Mouse (Mus musculus): ENCODE results near the gene 7530416G11Rik. TPM values are rescaled to one million over a fixed set of nuclear protein-coding genes. Genes with fewer than 3 reads are reported as not detected.

Gene 7530416G11Rik
- polyA plus RNA-seq, 1 experiment from 2014 or later, result not detected

GRCm38 (mm10) chr15:85469401-85469800, 33.6 kb downstream of the 7530416G11Rik start:
- H3K36me3 ChIP-seq (ENCODE audit: control insufficient read depth, insufficient read depth, low read length), result peaks cover 39% of the 10 kb centered on the region
- no peak for ATAC-seq
- no peak overlapping the region for H3K4me3 ChIP-seq (ENCODE audit: low read depth, low read length)
- no peak overlapping the region for H3K27ac ChIP-seq (ENCODE audit: low read depth, low read length)
- H3K4me2 ChIP-seq (ENCODE audit: low read length), result no peak overlapping the region
- H3K9me3 ChIP-seq (replicated peaks; ENCODE audit: control insufficient read depth, low read length), result no peaks in the 10 kb centered on the region
- DNase-seq (ENCODE audit: low spot score), result no peak
- WGBS, result 83% methylated on average over 6 of the region's 6 CpGs
- no peak overlapping the region for H3K9ac ChIP-seq (ENCODE audit: low read length)
- H3K4me1 ChIP-seq (ENCODE audit: control insufficient read depth, insufficient read depth, low read length), result peaks cover 15% of the 10 kb centered on the region
- no peaks in the 10 kb centered on the region for H3K27me3 ChIP-seq (replicated peaks; ENCODE audit: control insufficient read depth, insufficient read depth, low read length)

DNA sequence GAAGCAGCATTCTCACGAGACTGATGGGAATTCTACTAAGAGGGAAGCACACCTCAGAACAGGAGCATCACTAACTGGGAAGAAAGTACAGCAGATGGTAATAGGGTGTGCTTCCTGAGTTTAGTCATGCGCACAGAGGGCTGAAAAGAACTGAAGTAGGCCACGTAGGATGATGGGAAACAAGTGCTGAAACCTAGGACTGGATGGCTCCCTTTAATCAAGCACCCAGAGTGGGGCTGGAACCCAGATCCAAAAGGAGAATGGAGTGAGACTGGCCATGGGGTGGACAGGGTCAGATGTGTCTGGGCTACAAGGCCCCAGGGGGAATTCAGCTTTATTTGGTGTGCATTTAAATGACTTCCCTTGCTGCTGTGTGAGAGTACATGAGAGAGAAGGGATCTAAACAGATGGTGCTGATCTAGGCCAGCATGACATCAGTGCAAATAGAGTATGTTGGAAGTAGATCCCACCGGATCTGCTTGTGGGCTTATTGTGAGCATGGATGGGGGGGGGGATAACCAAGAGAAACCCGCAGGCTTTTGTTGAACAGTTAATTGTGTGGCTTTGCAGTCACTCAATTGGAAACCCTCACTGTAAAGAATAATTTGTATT, 36.5 kb downstream of the 7530416G11Rik start:
- H3K27me3 ChIP-seq (replicated peaks; ENCODE audit: control insufficient read depth, insufficient read depth, low read length), result no peaks in the 10 kb centered on the region
- H3K36me3 ChIP-seq (ENCODE audit: control insufficient read depth, insufficient read depth, low read length), result peaks cover 43% of the 10 kb centered on the region
- ATAC-seq (no peak), DNase-seq (ENCODE audit: low spot score) (peak; percentile 46)
- H3K4me3 ChIP-seq (ENCODE audit: low read depth, low read length), result no peak overlapping the region
- H3K4me1 ChIP-seq (ENCODE audit: control insufficient read depth, insufficient read depth, low read length), result peaks cover 43% of the 10 kb centered on the region
- no peaks in the 10 kb centered on the region for H3K9me3 ChIP-seq (replicated peaks; ENCODE audit: control insufficient read depth, low read length)
- peak overlapping the region; percentile 10; the same call in 1 of the 2 replicates for H3K27ac ChIP-seq (ENCODE audit: low read depth, low read length)
- WGBS, result 57% methylated on average over 5 of the region's 5 CpGs
- H3K4me2 ChIP-seq (ENCODE audit: low read length), result no peak overlapping the region
- no peak overlapping the region for H3K9ac ChIP-seq (ENCODE audit: low read length)

- ATAC-seq, result no peak
- Histone ChIP-seq H3K36me3 (ENCODE audit: control insufficient read depth, insufficient read depth, low read length) (peaks cover 41% of the 10 kb centered on the region), H3K9ac (ENCODE audit: low read length) (no peak overlapping the region), H3K4me3 (ENCODE audit: low read depth, low read length) (no peak overlapping the region), H3K4me1 (ENCODE audit: control insufficient read depth, insufficient read depth, low read length) (peaks cover 59% of the 10 kb centered on the region), H3K27me3 (replicated peaks; ENCODE audit: control insufficient read depth, insufficient read depth, low read length) (no peaks in the 10 kb centered on the region), H3K4me2 (ENCODE audit: low read length) (no peak overlapping the region), H3K27ac (ENCODE audit: low read depth, low read length) (peak overlapping the region; percentile 59; the same call in 1 of the 2 replicates), H3K9me3 (replicated peaks; ENCODE audit: control insufficient read depth, low read length) (no peaks in the 10 kb centered on the region)
- no peak for DNase-seq (ENCODE audit: low spot score)
- 22% methylated on average over 10 of the region's 10 CpGs for WGBS
Measured at GRCm38 (mm10) chr15:85464823-85465565, 38.0 kb downstream of the 7530416G11Rik start.

DNA sequence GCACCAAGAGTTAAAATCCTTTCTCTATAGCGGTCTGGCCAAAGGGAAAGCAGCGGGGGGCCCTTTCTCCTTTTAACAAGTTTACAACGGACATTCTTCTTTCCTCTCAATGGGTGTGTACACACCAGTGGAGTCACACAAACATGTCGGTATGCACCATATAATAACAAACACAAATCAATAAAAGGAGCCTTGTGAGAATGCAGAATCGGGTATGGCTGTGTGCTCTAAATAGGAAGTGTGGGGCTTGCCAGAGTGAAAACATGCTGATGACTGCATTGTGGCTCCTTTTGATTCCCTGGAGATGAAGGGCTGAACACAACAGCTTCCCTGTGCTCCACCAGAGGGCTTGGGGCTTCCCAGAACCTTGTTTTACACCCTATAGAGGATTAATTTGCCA, 38.8 kb downstream of the 7530416G11Rik start:
- ATAC-seq, result peak; percentile 61
- H3K27me3 ChIP-seq (replicated peaks; ENCODE audit: control insufficient read depth, insufficient read depth, low read length), result no peaks in the 10 kb centered on the region

DNA sequence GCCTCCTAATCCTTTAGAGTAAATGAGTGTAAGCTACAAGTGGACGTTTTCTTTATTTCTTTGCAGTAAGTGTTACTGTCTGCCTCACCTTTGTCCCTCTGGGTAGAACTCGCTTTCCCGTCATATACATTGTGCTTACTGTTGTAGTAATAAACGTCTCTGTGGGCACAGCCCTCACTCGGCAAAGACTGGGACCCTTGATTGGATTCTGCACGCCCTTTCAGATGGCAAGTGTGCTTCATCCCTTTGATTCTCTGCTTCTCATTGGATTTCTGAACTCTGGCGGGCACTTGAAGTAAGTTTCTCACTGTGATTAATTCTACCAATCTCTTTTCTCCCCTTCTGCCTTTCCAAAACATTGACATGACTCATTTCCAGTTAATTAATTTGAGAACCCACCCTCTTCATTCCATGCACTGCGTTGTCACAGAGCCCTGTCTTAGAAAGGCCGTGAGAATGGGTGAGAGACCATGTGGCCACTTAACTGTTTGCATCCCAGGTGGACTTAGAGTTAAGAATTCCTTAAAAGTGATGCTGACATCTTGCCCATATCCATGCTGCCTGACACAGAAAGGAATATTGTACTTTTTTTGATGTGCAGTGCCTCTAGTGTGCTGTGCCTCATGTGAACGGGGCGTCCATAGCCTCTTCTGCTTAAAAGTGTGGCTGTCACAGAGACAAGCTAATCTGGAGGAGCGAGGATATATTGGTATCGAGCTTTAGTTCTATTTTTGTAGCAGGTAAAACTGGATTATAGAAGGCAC, 39.8 kb downstream of the 7530416G11Rik start:
- Histone ChIP-seq H3K4me1 (ENCODE audit: control insufficient read depth, insufficient read depth, low read length) (peaks cover 76% of the 10 kb centered on the region), H3K27me3 (replicated peaks; ENCODE audit: control insufficient read depth, insufficient read depth, low read length) (no peaks in the 10 kb centered on the region), H3K27ac (ENCODE audit: low read depth, low read length) (peak overlapping the region; percentile 80), H3K36me3 (ENCODE audit: control insufficient read depth, insufficient read depth, low read length) (peaks cover 25% of the 10 kb centered on the region; the same call in 1 of the 2 replicates), H3K4me3 (ENCODE audit: low read depth, low read length) (no peak overlapping the region), H3K4me2 (ENCODE audit: low read length) (no peak overlapping the region), H3K9me3 (replicated peaks; ENCODE audit: control insufficient read depth, low read length) (no peaks in the 10 kb centered on the region), H3K9ac (ENCODE audit: low read length) (no peak overlapping the region)
- DNase-seq (ENCODE audit: low spot score), result peak; percentile 77
- 12% methylated on average over 13 of the region's 13 CpGs for WGBS
- no peak for ATAC-seq

More for the DNA sequence above, 38.8 kb downstream of the 7530416G11Rik start:
- no peaks in the 10 kb centered on the region for H3K9me3 ChIP-seq (replicated peaks; ENCODE audit: control insufficient read depth, low read length)
- H3K4me1 ChIP-seq (ENCODE audit: control insufficient read depth, insufficient read depth, low read length), result peaks cover 67% of the 10 kb centered on the region
- 0% methylated on average over 5 of the region's 5 CpGs for WGBS
- no peak overlapping the region for H3K4me3 ChIP-seq (ENCODE audit: low read depth, low read length)
- DNase-seq (ENCODE audit: low spot score), result peak; percentile 87
- H3K36me3 ChIP-seq (ENCODE audit: control insufficient read depth, insufficient read depth, low read length), result peaks cover 33% of the 10 kb centered on the region
- peak overlapping the region; percentile 59 for H3K27ac ChIP-seq (ENCODE audit: low read depth, low read length)
- no peak overlapping the region for H3K4me2 ChIP-seq (ENCODE audit: low read length)
- H3K9ac ChIP-seq (ENCODE audit: low read length), result no peak overlapping the region

DNA sequence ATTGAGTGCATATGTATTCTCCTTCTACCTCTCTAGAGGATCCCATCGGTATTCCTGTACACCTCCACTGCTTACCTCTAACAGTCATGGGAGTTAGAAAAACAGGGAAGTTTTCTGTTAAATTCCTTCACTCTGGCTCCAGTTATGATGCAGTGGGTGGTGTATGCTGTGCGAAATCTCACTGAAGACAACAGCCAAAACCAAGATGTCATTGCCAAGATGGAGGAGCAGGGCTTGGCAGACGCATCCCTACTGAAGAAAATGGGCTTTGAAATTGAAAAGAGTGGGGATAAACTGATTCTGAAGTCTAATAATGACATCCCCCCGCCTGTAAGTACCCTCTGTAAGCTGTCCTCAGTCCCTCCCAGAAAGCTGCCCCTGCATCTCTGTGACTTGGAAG, 40.9 kb downstream of the 7530416G11Rik start:
- DNase-seq (ENCODE audit: low spot score), result peak; percentile 72
- peaks cover 87% of the 10 kb centered on the region for H3K4me1 ChIP-seq (ENCODE audit: control insufficient read depth, insufficient read depth, low read length)
- H3K4me3 ChIP-seq (ENCODE audit: low read depth, low read length), result no peak overlapping the region
- no peak overlapping the region for H3K4me2 ChIP-seq (ENCODE audit: low read length)
- no peaks in the 10 kb centered on the region for H3K9me3 ChIP-seq (replicated peaks; ENCODE audit: control insufficient read depth, low read length)
- 34% methylated on average over 4 of the region's 4 CpGs for WGBS
- peaks cover 19% of the 10 kb centered on the region; the same call in 1 of the 2 replicates for H3K36me3 ChIP-seq (ENCODE audit: control insufficient read depth, insufficient read depth, low read length)
- no peaks in the 10 kb centered on the region for H3K27me3 ChIP-seq (replicated peaks; ENCODE audit: control insufficient read depth, insufficient read depth, low read length)
- H3K9ac ChIP-seq (ENCODE audit: low read length), result no peak overlapping the region
- peak overlapping the region; percentile 80 for H3K27ac ChIP-seq (ENCODE audit: low read depth, low read length)
- no peak for ATAC-seq

DNA sequence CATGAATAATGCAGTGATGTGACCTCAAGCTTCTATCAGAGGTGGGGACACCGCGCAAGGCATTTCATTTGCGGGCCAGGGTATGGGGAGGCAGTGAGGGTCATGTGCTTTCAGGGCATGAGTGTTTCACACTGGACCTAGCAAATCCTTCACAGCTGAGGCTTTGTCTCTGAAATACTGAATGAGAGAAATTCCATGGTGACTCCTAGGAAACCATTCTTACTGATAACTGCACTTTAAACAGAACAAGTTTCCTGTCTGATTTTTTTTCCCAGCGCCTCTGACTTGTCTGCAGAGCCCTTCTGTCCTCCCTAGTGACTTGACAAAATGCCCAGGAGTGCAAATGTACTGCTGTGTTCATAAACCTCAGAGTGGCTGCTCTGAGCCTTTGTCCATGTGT, 41.5 kb downstream of the 7530416G11Rik start:
- Histone ChIP-seq H3K4me2 (ENCODE audit: low read length) (no peak overlapping the region), H3K27me3 (replicated peaks; ENCODE audit: control insufficient read depth, insufficient read depth, low read length) (no peaks in the 10 kb centered on the region), H3K36me3 (ENCODE audit: control insufficient read depth, insufficient read depth, low read length) (peaks cover 20% of the 10 kb centered on the region; the same call in 1 of the 2 replicates), H3K4me1 (ENCODE audit: control insufficient read depth, insufficient read depth, low read length) (peaks cover 91% of the 10 kb centered on the region), H3K9ac (ENCODE audit: low read length) (peak overlapping the region; percentile 9), H3K9me3 (replicated peaks; ENCODE audit: control insufficient read depth, low read length) (no peaks in the 10 kb centered on the region), H3K4me3 (ENCODE audit: low read depth, low read length) (no peak overlapping the region), H3K27ac (ENCODE audit: low read depth, low read length) (peak overlapping the region; percentile 80)
- peak; percentile 53 for ATAC-seq
- under 1% methylated on average over 4 of the region's 4 CpGs for WGBS
- DNase-seq (ENCODE audit: low spot score), result peak; percentile 90

DNA sequence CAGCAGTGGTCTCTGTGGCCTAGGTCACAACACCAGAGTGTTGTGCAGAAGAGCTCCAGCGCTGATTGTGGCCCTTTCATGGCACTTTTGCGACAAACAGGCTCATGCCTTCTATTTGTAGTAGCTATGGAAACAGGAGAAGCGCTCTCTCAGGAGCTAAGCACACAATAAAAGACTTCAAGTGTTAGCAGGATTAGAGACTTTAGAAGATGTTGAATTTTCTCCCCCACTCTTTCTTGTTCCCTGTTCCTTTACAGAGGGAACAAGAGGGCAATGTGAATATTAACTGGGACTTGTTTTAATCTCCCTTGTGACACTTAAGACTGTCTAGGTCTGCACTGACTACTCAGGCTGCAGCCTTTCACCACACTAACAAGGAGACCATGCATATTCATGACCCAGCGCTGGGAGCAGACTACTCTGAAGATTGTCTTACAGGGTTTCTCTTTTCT, 44.4 kb downstream of the 7530416G11Rik start:
- H3K27me3 ChIP-seq (replicated peaks; ENCODE audit: control insufficient read depth, insufficient read depth, low read length), result no peaks in the 10 kb centered on the region
- H3K4me2 ChIP-seq (ENCODE audit: low read length), result peak overlapping the region; percentile 14; the same call in 1 of the 2 replicates
- peaks cover 77% of the 10 kb centered on the region for H3K4me1 ChIP-seq (ENCODE audit: control insufficient read depth, insufficient read depth, low read length)
- no peak overlapping the region for H3K9ac ChIP-seq (ENCODE audit: low read length)
- ATAC-seq (peak; percentile 52), DNase-seq (ENCODE audit: low spot score) (peak; percentile 80)
- H3K9me3 ChIP-seq (replicated peaks; ENCODE audit: control insufficient read depth, low read length), result no peaks in the 10 kb centered on the region
- peaks cover 16% of the 10 kb centered on the region; the same call in 1 of the 2 replicates for H3K36me3 ChIP-seq (ENCODE audit: control insufficient read depth, insufficient read depth, low read length)
- 2% methylated on average over 4 of the region's 4 CpGs for WGBS
- peak overlapping the region; percentile 87 for H3K27ac ChIP-seq (ENCODE audit: low read depth, low read length)
- H3K4me3 ChIP-seq (ENCODE audit: low read depth, low read length), result no peak overlapping the region
